Mouse (Mus musculus): Measurements from ENCODE around the gene Hcn2. TPM values are rescaled to one million over a fixed set of nuclear protein-coding genes. Genes with fewer than 3 reads are reported as not detected.

Gene Hcn2
- total RNA-seq, 1 experiment from 2014 or later: not detected

DNA sequence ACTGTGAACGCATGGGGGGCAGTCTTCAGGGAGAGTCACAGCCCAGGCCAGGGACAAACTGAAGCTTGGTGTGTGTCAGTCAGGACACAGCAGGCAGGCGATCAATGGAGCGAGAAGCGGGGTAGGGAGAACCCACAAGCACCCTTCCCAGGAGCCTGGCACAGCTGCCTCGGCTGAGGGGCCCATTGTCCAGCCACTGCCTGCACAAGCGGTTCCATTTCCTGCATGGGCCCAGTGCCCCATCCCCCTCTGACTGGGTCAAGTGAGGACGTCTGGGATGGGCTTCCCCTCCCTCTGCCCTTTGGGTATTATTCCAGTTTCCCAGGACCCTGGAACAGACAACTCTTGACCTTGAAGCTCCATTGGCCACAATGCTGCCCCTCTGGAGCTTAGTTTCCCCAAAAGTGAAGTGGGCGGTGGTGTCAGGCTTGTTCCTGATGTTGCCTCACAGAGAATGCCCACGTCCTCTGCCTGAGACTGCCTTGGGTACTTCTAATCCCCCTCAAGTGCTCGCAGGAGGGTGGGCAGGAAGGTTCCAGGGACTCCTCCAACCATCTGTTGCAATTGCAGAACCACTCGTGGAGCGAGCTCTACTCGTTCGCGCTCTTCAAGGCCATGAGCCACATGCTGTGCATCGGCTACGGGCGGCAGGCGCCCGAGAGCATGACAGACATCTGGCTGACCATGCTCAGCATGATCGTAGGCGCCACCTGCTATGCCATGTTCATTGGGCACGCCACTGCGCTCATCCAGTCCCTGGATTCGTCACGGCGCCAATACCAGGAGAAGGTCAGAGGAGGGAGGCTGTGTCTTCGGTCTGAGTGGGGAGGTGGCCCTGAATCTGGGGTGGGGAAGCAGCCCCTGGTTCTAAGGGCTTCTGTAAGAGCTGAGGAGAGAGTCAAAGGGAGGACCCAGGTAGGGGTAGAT, 12.2 kb downstream of the Hcn2 start:
- no peak for ATAC-seq (ENCODE audit: extremely low read depth, insufficient number of reproducible peaks, low FRiP score, poor library complexity, severe bottlenecking)

DNA sequence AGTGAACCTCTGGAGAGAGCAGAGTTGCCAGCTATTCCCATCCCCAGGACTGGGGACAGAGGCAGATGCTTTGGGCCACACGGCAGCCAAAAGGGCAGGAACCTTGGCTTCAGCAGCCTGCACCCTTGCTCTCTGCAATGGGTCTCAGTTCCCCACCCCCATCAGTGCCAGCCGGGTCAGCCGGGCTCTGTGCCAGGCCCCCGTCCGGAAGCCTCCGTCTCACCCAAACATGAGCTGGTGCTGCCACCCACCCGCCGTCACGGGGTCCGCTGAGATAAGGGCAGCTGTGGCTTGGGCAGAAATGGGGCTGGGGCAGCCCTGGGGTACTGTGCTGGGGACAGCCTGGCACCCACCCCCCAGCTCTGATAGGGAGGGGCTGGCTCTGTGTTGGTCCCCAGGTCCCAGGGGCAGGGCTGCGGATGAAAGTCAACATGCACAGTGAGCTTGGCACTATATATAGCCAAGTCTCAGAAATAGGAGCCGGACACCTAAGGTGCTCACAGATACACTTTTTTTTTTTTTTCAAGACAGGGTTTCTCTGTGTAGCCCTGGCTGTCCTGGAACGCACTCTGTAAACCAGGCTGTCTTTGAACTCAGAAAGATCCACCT, 13.0 kb downstream of the Hcn2 start:
- no peak for ATAC-seq (ENCODE audit: extremely low read depth, insufficient number of reproducible peaks, low FRiP score, poor library complexity, severe bottlenecking)

DNA sequence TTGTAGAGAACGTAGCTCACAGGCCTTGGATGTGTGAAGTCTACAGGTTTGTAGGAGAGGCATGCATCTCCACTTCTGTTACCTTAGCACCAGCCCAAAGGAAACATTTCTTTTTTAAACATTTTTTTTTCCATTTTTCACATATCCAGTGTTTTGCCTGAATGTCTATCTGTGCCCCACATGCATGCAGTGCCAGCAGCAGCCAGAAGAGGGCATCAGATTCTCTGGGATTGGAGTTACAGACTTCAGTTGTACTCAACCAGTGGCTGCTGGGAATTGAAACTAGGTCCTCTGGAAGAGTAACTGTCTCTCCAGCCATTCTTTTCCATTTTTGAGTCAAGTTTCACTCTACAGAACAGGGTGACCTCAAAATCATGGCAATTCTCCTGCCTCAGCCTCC, 16.1 kb downstream of the Hcn2 start:
- ATAC-seq (ENCODE audit: extremely low read depth, insufficient number of reproducible peaks, low FRiP score, poor library complexity, severe bottlenecking): no peak

DNA sequence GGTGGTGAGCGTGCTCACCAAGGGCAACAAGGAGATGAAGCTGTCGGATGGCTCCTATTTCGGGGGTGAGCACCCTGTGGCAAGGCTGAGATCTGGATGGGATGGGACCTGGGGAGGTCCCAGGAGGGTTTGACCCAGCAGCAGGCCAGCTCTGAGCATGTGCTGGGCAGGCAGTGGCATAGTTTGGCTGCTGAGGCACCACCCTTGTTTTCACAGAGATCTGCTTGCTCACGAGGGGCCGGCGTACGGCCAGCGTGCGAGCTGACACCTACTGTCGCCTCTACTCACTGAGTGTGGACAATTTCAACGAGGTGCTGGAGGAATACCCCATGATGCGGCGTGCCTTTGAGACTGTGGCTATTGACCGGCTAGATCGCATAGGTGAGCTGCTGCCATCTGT, 17.4 kb downstream of the Hcn2 start:
- no peak for ATAC-seq (ENCODE audit: extremely low read depth, insufficient number of reproducible peaks, low FRiP score, poor library complexity, severe bottlenecking)

DNA sequence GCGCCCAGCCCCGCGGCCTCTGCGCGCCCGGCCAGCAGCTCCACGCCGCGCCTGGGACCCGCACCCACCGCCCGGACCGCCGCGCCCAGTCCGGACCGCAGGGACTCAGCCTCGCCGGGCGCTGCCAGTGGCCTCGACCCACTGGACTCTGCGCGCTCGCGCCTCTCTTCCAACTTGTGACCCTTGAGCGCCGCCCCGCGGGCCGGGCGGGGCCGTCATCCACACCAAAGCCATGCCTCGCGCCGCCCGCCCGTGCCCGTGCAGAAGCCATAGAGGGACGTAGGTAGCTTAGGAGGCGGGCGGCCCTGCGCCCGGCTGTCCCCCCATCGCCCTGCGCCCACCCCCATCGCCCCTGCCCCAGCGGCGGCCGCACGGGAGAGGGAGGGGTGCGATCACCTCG, 18.9 kb downstream of the Hcn2 start:
- ATAC-seq (ENCODE audit: extremely low read depth, insufficient number of reproducible peaks, low FRiP score, poor library complexity, severe bottlenecking): no peak

DNA sequence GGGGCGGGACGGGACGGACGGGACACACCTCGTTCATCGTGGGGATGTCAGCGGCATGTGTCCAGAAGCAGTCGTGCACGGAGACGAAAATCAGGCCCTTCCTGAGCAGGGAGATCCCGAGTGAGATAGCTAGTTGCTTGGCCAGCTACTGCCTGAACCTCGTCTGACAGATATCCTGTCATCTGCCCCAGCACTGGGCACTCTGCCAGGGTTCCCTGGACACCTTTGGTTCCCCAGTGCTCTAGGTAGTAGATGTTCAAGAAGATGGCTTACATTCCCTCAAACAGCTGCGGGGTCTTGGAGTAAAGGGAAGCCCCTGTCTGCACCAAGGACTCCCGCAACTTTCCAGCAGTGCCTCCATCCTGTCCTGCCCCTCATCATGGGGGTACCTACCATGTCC, 20.3 kb downstream of the Hcn2 start:
- no peak for ATAC-seq (ENCODE audit: extremely low read depth, insufficient number of reproducible peaks, low FRiP score, poor library complexity, severe bottlenecking)

DNA sequence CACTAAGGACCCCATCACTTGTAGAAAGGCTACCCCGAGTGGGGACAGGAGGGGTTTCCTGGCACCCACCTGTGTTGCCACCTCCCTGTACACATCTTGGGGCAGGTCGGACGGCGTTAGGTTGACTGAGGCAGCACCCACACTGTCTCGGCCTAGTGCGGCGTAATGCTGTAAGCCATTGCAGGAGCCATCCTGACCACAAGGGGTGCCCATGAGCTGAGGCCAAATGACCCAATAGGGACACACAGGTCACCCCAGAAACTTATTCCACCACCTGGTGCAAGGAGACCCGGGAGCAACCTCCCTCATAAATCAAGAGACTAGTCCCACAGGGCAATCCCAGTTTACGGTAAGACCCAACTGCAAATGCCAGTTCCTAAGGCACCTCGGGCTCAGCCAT, 21.8 kb downstream of the Hcn2 start:
- no peak for ATAC-seq (ENCODE audit: extremely low read depth, insufficient number of reproducible peaks, low FRiP score, poor library complexity, severe bottlenecking)

DNA sequence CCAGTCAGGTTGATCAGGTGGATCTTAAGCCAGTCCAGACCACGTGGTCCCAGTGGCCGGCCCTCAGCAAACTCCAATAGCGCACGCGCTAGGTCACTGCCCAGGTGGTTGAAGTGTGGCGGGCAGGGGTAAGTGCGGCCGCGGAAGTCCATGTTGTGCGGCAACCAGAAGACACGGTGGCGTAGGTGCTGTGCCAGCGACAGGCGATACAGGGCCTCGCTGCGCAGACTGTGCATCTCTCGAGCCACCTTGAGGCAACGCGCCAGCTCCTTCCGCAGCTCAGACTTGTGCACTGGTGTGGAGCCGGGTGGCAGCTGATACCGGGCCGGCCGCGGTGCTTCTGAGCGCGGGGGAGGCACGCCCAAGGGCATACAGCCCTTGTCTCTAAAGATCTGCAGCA, 22.8 kb downstream of the Hcn2 start:
- ATAC-seq (ENCODE audit: extremely low read depth, insufficient number of reproducible peaks, low FRiP score, poor library complexity, severe bottlenecking): no peak

DNA sequence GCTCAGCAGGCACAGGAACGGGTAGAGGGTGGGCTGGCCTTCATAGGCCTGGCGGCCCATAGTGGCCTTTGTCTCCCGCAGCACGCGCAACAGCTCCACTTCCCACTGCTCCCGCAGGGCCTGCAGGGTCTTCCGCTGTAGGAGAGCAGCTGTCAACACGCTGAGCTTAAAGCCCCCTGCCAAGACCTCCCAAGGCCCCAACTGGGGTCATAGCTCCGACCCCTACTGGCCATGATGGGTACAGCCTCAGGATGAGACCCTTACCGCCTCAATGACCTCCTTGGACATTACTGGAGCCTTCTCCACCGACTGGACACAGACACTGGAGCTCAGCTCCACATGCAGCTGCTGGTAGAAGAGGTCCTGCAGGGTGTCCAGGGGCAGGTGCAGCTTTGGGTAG, 24.4 kb downstream of the Hcn2 start:
- ATAC-seq (ENCODE audit: extremely low read depth, insufficient number of reproducible peaks, low FRiP score, poor library complexity, severe bottlenecking): no peak

DNA sequence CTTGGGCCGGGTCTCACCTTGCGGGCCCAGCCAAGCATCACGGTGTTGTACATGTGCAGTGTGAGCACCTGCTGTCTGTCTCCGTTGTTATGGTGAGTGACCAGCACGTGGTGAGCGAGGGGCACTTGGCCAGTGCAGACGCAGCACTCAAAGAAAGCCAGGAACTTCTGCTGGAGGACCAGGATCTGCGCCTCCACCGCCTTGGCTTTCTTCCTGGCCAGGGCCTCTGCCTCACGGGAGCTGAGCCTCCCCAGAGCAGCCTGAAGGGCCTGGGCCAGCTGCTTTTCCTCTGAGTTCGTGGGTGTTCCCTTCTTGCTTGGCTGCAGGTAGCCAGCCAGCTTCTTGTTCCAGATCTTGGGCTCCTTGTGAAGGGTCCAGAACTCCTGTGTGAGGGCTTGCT, 26.7 kb downstream of the Hcn2 start:
- ATAC-seq (ENCODE audit: extremely low read depth, insufficient number of reproducible peaks, low FRiP score, poor library complexity, severe bottlenecking): no peak

DNA sequence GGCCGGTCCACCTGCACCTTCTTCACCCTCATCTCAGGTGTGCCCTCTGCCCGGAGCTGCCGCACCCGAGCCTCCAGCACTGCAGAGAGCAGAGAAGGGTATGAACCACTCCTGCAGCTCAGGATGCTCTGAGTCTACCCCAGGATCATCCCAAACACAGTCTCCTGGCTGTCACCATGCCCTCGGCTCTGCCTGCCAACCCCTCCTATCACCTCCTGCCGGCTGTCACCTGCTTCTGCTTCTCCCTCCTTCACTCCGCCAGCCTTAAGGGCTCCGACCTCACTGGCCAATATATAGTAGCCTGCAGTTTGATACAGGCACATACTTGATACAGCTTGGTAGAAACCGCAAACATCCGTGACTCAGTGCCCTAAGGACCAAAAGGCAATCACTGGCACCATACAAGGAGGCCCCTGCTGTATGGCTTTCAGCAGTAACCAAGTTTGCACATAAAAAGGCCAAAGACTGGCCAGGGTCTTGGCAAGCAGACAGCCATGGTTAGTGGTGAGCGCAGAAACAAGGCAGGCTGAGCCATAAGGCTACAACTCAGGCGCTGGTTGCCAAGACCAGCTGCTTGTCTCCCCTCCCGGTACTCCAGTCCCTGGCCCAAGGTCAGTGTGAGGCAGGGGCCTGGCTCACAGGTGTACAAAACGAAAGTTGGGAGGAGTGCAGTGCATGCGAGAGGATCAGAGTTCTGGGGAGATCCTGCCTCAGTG, 27.4 kb downstream of the Hcn2 start:
- ATAC-seq (ENCODE audit: extremely low read depth, insufficient number of reproducible peaks, low FRiP score, poor library complexity, severe bottlenecking): no peak

DNA sequence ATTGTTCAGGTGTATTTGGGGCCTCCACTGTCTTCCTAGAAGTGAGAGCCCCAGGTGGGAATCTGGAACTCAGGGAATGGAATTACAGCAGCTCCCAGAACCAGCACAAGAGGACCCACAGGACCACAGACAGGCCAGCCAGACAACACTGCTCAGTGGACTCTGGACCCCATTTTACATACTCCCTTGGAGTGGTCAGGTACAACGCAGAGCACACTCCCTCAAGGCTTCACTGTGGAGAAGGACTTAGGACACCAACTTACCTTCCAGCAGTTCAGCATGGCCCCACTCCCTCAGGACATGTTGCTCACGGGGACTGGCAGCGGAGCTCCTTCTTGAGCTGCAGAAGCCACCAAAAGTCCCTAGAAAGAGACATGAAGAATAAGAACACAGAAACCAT, 29.0 kb downstream of the Hcn2 start:
- no peak for ATAC-seq (ENCODE audit: extremely low read depth, insufficient number of reproducible peaks, low FRiP score, poor library complexity, severe bottlenecking)

DNA sequence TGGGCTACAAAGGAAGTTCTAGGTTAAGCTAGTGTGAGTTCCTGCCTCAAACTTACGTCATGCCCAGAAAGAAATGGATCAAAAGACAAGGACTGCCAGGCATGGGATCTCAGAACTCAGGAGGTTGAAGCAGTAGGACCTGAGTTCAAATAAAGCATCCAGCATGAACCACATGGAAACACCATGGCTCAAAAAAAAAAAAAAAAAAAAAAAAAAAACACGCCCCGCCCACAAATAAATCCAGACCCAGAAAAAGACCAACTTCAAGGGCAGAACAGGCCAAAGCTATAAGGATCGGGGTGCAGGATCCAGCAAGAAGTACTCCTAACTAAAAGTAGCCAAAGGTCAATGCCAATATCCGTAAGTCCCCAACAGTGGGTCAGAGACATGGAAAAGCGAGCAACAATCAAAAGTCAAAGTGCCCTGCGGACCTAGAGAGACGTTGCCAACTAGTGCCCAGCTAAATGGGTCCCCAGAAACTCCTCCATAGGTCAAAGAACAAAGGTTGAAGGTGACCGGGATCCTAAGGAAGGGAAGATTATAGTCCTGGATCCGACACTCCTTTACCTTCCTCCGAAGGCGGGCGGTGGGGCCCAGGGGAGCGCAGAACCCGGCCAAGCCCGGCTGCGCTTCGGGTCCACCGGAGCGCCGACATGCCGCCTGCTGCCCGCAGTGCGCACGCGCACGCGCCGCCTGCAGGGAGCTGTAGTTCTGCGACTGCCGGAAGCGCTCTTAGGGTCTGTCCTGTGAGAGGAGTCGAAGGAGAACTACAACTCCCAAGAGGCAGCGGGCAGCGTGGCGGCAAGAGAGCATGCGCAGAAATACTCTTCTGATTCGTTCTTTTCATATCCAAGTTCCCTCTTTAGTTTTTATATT, 29.7 kb downstream of the Hcn2 start, which contains the start of gene Polrmt:
Polrmt (minus strand) TSS at position 684 of the 876 bp plus-strand sequence.
- ATAC-seq (ENCODE audit: extremely low read depth, insufficient number of reproducible peaks, low FRiP score, poor library complexity, severe bottlenecking): peak; percentile 96

DNA sequence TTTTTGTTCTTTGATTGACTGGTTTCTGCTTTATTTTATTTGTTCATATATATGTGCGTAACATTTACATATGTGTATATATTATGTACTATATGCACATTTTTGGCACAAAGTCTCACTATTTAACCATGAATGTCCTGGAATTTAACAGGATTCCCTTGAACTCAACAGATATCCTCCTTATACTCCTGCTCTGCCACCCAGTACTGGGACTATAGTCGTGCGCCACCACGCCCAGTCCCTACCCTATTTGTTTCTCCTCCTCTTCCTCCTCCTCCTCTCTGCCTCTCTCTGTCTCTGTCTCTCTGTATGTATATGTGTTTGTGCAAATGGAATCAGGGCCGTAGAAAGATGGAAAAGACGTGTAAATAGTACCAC, 30.3 kb downstream of the Hcn2 start:
- no peak for ATAC-seq (ENCODE audit: extremely low read depth, insufficient number of reproducible peaks, low FRiP score, poor library complexity, severe bottlenecking)

DNA sequence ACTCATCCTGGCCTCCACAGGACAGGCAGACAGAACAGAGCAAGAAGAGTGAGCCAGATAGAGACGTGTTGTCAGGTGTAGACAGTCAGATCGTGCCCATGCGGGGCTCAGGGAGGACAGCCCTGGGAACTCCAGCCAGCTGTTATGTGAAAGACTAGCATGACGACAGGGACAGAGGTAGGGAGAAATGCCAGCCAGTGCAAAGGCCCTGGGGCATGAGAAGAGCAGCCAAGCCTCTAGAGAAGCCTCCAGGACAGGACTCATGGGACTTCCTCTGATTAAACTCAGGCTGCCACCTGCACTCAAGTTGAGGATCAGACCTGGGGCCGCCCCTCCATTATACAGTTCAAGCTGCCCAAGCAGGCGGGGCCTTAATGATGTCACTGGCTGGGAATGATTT, 32.1 kb downstream of the Hcn2 start:
- no peak for ATAC-seq (ENCODE audit: extremely low read depth, insufficient number of reproducible peaks, low FRiP score, poor library complexity, severe bottlenecking)

DNA sequence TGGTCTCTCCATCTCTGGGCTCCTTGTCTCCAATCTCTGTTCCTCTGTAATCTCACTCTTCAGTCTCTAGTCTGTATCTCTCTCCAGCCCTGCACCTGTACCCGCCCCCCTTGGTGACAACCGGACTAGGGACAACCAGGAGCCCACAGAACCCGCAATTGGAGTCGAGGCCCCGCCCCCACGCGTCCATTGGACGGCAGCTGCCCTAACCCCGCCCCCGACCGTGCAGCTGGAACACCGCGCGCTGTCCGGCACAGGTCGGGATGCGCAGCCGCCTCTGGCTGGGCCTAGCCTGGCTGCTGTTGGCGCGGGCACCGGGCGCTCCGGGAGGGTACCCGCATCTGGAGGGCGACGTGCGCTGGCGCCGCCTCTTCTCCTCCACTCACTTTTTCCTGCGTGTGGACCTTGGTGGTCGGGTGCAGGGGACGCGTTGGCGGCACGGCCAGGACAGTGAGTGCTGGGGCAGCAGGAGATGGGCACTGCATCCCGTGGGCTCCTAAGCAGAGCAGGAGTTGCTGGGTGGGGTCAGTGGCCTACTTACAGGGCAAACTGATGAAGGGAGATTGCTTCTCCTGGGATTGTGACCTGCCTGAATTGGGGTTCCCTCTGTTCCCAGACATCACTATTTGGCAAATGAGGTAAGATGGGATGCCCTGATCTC, 38.6 kb downstream of the Hcn2 start, which contains the start of gene Fgf22:
Fgf22 (plus strand) TSS at position 221 of the 661 bp plus-strand sequence.
- no peak for ATAC-seq (ENCODE audit: extremely low read depth, insufficient number of reproducible peaks, low FRiP score, poor library complexity, severe bottlenecking)

DNA sequence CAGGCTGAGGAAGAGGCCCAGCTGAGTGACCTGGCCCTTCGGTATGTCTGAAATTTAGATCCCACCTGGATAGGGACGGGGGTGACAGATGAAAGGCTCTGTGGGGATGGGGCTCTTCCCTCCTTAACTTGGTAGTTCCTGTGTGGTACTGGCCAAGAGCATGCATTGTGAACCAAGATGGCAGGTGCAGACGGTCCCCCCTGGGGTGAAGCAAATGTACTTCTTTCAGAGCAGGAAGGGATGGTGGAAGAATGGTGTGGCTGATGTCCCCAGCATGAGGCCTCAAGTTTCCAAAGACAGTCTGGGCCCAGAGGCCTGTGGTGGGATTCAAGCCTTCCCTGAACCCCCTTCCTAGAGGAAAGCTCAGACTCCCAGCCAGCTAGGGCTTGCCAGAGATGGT, 39.4 kb downstream of the Hcn2 start:
- ATAC-seq (ENCODE audit: extremely low read depth, insufficient number of reproducible peaks, low FRiP score, poor library complexity, severe bottlenecking): no peak

DNA sequence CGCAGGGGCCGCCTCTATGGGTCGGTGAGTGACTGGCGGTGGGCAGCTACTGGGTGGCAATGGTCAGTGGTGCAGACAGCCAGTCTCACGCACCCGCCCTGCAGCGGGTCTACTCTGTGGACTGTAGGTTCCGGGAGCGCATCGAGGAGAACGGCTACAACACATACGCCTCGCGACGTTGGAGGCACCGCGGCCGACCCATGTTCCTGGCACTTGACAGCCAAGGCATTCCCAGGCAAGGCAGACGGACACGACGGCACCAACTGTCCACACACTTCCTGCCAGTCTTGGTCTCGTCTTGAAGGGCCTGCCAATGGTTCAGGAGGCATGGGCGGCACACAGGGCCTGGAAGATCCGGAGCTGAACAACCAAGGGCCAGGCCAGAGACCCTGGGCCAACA, 40.2 kb downstream of the Hcn2 start:
- ATAC-seq (ENCODE audit: extremely low read depth, insufficient number of reproducible peaks, low FRiP score, poor library complexity, severe bottlenecking): no peak

All from neutrophil, adult 5-6 weeks (primary cell).